Mouse (Mus musculus): ENCODE measurements around the gene Azin2. TPM values are rescaled to one million over a fixed set of nuclear protein-coding genes. Genes with fewer than 3 reads are reported as not detected.

The Azin2 gene
- polyA plus RNA-seq, 1 experiment from 2014 or later, result 7.4 TPM

GRCm38 (mm10) chr4:128977217-128977616 is 15.0 kb upstream of the Azin2 start:
- H3K4me2 ChIP-seq, result no peak overlapping the region
- H3K9me3 ChIP-seq (replicated peaks), result no peaks in the 10 kb centered on the region
- no peak overlapping the region for H3K4me3 ChIP-seq
- no peaks in the 10 kb centered on the region for H3K27me3 ChIP-seq (replicated peaks)
- H3K27ac ChIP-seq (ENCODE audit: poor library complexity, severe bottlenecking), result no peak overlapping the region
- H3K4me1 ChIP-seq (replicated peaks), result no peaks in the 10 kb centered on the region
- WGBS, result 63% methylated on average over 3 of the region's 3 CpGs
- ATAC-seq (ENCODE audit: insufficient number of reproducible peaks, low FRiP score), result no peak
- H3K36me3 ChIP-seq, result no peaks in the 10 kb centered on the region
- H3K9ac ChIP-seq, result no peak overlapping the region

GRCm38 (mm10) chr4:128976577-128976976 is 14.3 kb upstream of the Azin2 start:
- Histone ChIP-seq H3K27ac (ENCODE audit: poor library complexity, severe bottlenecking) (no peak overlapping the region), H3K27me3 (replicated peaks) (no peaks in the 10 kb centered on the region), H3K9ac (no peak overlapping the region), H3K4me3 (no peak overlapping the region), H3K4me1 (replicated peaks) (no peaks in the 10 kb centered on the region), H3K36me3 (no peaks in the 10 kb centered on the region), H3K4me2 (no peak overlapping the region), H3K9me3 (replicated peaks) (no peaks in the 10 kb centered on the region)
- WGBS, result 84% methylated on average over 4 of the region's 4 CpGs
- ATAC-seq (ENCODE audit: insufficient number of reproducible peaks, low FRiP score), result no peak

- 80% methylated on average over 8 of the region's 8 CpGs for WGBS
- Histone ChIP-seq H3K27ac (ENCODE audit: poor library complexity, severe bottlenecking) (no peak overlapping the region), H3K27me3 (replicated peaks) (no peaks in the 10 kb centered on the region), H3K9me3 (replicated peaks) (no peaks in the 10 kb centered on the region), H3K36me3 (no peaks in the 10 kb centered on the region), H3K4me3 (no peak overlapping the region), H3K9ac (no peak overlapping the region), H3K4me1 (replicated peaks) (no peaks in the 10 kb centered on the region), H3K4me2 (no peak overlapping the region)
- ATAC-seq (ENCODE audit: insufficient number of reproducible peaks, low FRiP score), result no peak
These were observed 12.4 kb upstream of the Azin2 start for GRCm38 (mm10) chr4:128974677-128975076.

- ATAC-seq (ENCODE audit: insufficient number of reproducible peaks, low FRiP score), result 0 out of 2 replicates have a peak, but pooled peaks have one; percentile 25
- no peak overlapping the region for H3K9ac ChIP-seq
- no peak overlapping the region for H3K4me2 ChIP-seq
- WGBS, result 41% methylated on average over 14 of the region's 14 CpGs
- H3K4me3 ChIP-seq, result no peak overlapping the region
- H3K27me3 ChIP-seq (replicated peaks), result peaks cover 4% of the 10 kb centered on the region; the same call in 1 of the 2 replicates
- no peaks in the 10 kb centered on the region for H3K9me3 ChIP-seq (replicated peaks)
- peaks cover 3% of the 10 kb centered on the region for H3K4me1 ChIP-seq (replicated peaks)
- no peak overlapping the region for H3K27ac ChIP-seq (ENCODE audit: poor library complexity, severe bottlenecking)
- H3K36me3 ChIP-seq, result no peaks in the 10 kb centered on the region
These were observed 8.9 kb upstream of the Azin2 start for GRCm38 (mm10) chr4:128971065-128971694.

GRCm38 (mm10) chr4:128970417-128970807 is 8.2 kb upstream of the Azin2 start:
- H3K27me3 ChIP-seq (replicated peaks), result peaks cover 4% of the 10 kb centered on the region; the same call in 1 of the 2 replicates
- no peak for ATAC-seq (ENCODE audit: insufficient number of reproducible peaks, low FRiP score)
- H3K4me2 ChIP-seq, result no peak overlapping the region
- H3K9ac ChIP-seq, result no peak overlapping the region
- no peaks in the 10 kb centered on the region for H3K9me3 ChIP-seq (replicated peaks)
- WGBS, result 66% methylated on average over 7 of the region's 8 CpGs
- no peak overlapping the region for H3K27ac ChIP-seq (ENCODE audit: poor library complexity, severe bottlenecking)
- no peaks in the 10 kb centered on the region for H3K36me3 ChIP-seq
- H3K4me3 ChIP-seq, result no peak overlapping the region
- H3K4me1 ChIP-seq (replicated peaks), result peaks cover 3% of the 10 kb centered on the region

- peaks cover 7% of the 10 kb centered on the region for H3K27me3 ChIP-seq (replicated peaks)
- H3K4me3 ChIP-seq, result no peak overlapping the region
- H3K4me2 ChIP-seq, result no peak overlapping the region
- no peaks in the 10 kb centered on the region for H3K9me3 ChIP-seq (replicated peaks)
- WGBS, result 65% methylated on average over 18 of the region's 18 CpGs
- H3K36me3 ChIP-seq, result no peaks in the 10 kb centered on the region
- no peak for ATAC-seq (ENCODE audit: insufficient number of reproducible peaks, low FRiP score)
- no peak overlapping the region for H3K27ac ChIP-seq (ENCODE audit: poor library complexity, severe bottlenecking)
- H3K4me1 ChIP-seq (replicated peaks), result peaks cover 3% of the 10 kb centered on the region
- no peak overlapping the region for H3K9ac ChIP-seq
These were observed 7.6 kb upstream of the Azin2 start for GRCm38 (mm10) chr4:128969607-128970416.

DNA sequence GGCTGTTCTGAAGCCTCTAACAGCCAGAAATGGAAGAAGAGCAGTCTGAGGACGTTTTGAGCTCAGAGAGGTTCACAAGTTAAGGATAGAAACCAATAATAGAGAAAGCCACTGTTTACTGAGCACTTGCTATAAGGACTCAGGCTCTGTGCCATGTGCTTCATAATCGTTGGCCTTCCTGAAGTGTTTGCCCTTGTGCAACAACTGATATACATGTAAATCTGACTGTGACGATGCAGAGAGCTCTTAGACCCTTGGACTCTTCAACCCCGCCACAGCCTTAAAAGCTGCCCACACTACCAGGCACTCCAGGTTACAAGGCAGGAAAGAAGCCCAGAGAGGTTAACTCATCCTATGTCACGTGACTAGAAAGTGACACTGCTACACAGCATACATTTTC is 6.8 kb upstream of the Azin2 start:
- peaks cover 3% of the 10 kb centered on the region for H3K4me1 ChIP-seq (replicated peaks)
- H3K4me2 ChIP-seq, result no peak overlapping the region
- WGBS, result 65% methylated on average over 5 of the region's 5 CpGs
- no peak for ATAC-seq (ENCODE audit: insufficient number of reproducible peaks, low FRiP score)
- H3K27ac ChIP-seq (ENCODE audit: poor library complexity, severe bottlenecking), result no peak overlapping the region
- no peak overlapping the region for H3K9ac ChIP-seq
- H3K36me3 ChIP-seq, result no peaks in the 10 kb centered on the region
- no peaks in the 10 kb centered on the region for H3K9me3 ChIP-seq (replicated peaks)
- H3K4me3 ChIP-seq, result no peak overlapping the region
- H3K27me3 ChIP-seq (replicated peaks), result peaks cover 14% of the 10 kb centered on the region

GRCm38 (mm10) chr4:128966751-128967150 is 4.5 kb upstream of the Azin2 start:
- WGBS, result 28% methylated on average over 7 of the region's 7 CpGs

DNA sequence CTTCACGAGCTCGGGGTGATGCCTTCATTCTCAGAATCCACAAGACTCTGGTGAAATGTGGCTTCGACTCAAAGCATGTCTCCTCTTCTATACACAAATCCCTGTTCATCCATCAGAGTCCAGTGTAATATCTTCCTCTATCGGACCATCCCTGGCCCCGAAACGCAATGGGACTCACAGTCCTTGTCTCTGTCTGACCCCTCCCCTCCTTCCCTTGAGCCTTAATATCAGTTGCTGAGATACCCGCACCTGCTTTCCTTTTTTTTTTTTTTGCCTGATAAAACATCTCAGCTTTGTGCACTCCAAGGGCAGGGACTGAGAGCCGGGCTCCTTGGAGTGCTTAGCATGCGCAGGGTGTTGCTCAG is 666 bp upstream of the Azin2 start:
- no peak overlapping the region for H3K27ac ChIP-seq (ENCODE audit: poor library complexity, severe bottlenecking)
- H3K27me3 ChIP-seq (replicated peaks), result peaks cover 46% of the 10 kb centered on the region
- H3K4me3 ChIP-seq, result peak overlapping the region; percentile 65
- no peaks in the 10 kb centered on the region for H3K9me3 ChIP-seq (replicated peaks)
- 8% methylated on average over 9 of the region's 9 CpGs for WGBS
- peaks cover 19% of the 10 kb centered on the region for H3K4me1 ChIP-seq (replicated peaks)
- no peak for ATAC-seq (ENCODE audit: insufficient number of reproducible peaks, low FRiP score)
- H3K36me3 ChIP-seq, result no peaks in the 10 kb centered on the region
- peak overlapping the region; percentile 95 for H3K4me2 ChIP-seq
- H3K9ac ChIP-seq, result no peak overlapping the region

More at GRCm38 (mm10) chr4:128966751-128967150, 4.5 kb upstream of the Azin2 start:
- Histone ChIP-seq H3K36me3 (no peaks in the 10 kb centered on the region), H3K4me2 (no peak overlapping the region), H3K4me1 (replicated peaks) (peaks cover 6% of the 10 kb centered on the region), H3K9ac (no peak overlapping the region), H3K4me3 (no peak overlapping the region), H3K27me3 (replicated peaks) (peaks cover 23% of the 10 kb centered on the region), H3K9me3 (replicated peaks) (no peaks in the 10 kb centered on the region), H3K27ac (ENCODE audit: poor library complexity, severe bottlenecking) (no peak overlapping the region)
- ATAC-seq (ENCODE audit: insufficient number of reproducible peaks, low FRiP score), result no peak

DNA sequence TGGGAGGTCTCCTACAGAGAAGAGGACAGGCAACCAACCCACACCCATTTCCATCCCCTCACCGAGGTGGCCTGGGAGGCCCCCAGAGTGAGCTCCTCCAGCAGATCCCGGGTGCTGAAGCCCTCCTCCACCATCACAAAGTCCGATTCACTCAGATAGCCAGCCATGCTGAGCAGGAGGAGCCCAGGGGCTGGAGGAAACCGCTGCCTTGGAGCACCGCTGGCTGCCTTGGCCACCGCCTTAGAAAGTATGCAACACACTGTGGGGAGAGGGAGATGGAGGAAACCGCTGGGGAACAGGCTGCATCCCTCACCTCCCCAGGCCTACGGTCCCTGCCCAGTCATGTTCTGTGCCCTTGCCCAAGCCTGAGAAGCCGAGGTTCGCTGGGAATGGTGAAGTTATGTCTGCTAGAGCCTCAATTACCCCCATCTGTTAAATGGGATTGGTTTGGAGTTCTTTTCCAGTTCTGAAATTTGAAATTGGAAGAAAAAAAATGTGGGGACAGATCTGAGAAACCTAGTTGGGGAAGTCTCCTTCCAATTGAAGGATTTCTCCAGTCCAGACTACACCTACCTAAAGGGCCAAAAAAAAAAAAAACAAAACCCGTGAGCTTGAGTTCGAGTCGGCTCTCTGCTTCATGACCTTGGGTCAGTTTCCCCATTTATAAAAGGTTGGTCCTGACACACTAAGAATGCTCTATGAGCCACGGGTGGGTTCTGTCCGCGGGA is 777 bp downstream of the Azin2 start:
- no peak overlapping the region for H3K27ac ChIP-seq (ENCODE audit: poor library complexity, severe bottlenecking)

DNA sequence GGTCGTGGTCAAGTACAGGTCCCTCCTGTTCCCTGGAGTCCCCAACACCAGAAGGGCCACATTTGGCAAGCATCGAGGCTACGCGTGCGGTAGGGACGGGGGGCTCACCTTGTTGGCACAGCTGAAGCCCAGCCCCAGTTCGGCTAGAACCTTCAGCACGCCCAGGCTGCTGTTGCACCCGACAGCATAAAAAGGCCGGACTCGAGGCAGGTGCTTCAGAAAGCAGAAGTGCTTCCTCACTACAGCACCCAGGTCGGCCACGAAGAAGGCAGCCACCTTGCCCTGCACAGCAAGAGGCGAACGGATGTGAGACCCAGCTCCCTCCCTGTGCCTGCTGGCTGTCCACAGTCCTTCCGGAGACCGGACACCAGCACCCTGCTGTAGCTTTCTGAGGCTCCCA is 2.6 kb downstream of the Azin2 start:
- WGBS, result 76% methylated on average over 17 of the region's 17 CpGs
- H3K27ac ChIP-seq (ENCODE audit: poor library complexity, severe bottlenecking), result no peak overlapping the region
- H3K4me1 ChIP-seq (replicated peaks), result peaks cover 23% of the 10 kb centered on the region
- H3K27me3 ChIP-seq (replicated peaks), result peaks cover 52% of the 10 kb centered on the region
- no peak overlapping the region for H3K4me2 ChIP-seq
- no peak overlapping the region for H3K9ac ChIP-seq
- H3K36me3 ChIP-seq, result no peaks in the 10 kb centered on the region
- H3K9me3 ChIP-seq (replicated peaks), result no peaks in the 10 kb centered on the region
- H3K4me3 ChIP-seq, result no peak overlapping the region
- no peak for ATAC-seq (ENCODE audit: insufficient number of reproducible peaks, low FRiP score)

More for the DNA sequence above, 777 bp downstream of the Azin2 start:
- WGBS, result 8% methylated on average over 16 of the region's 16 CpGs
- peaks cover 46% of the 10 kb centered on the region for H3K27me3 ChIP-seq (replicated peaks)
- H3K9me3 ChIP-seq (replicated peaks), result no peaks in the 10 kb centered on the region
- H3K4me2 ChIP-seq, result peak overlapping the region; percentile 95
- peaks cover 23% of the 10 kb centered on the region for H3K4me1 ChIP-seq (replicated peaks)
- no peaks in the 10 kb centered on the region for H3K36me3 ChIP-seq
- peak overlapping the region; percentile 65 for H3K4me3 ChIP-seq
- H3K9ac ChIP-seq, result peak overlapping the region; percentile 84
- no peak for ATAC-seq (ENCODE audit: insufficient number of reproducible peaks, low FRiP score)

Measured in heart, embryonic 12.5 days (tissue).